Mouse (Mus musculus) heart, adult 18-20 months (tissue): ENCODE measurements at regions not wholly inside any gene's neighbourhood (a gene's known extent, or its start where the extent isn't known, plus 50 kb on each side); places are given as distances from the start of the nearest gene placed in this dataset.

Source experiments
- DNase-seq, 2 experiments: peaks; one replicate each; pipeline ENCODE4 v3.0.0; 2021 to 2022; ENCODE audit warnings: mixed read lengths in 1 of 2

DNA sequence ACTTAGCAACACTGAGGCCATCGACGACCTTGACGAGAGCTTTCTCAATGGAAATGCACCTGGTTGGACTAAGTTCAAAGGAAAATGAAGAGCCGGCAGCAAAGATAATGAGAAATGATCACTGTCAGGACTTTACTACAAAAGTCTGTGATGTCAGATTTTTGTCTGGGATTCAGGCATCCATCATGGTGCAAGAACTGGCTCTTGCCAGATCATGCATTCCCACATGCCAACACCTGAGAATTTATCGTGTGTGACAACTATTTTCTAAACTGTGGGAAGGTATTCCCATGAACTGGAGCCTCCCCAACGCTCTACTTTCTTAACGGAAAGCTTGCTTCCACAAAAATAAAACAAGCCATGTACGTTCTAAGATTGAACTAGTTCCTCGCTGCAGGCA lies 58.1 kb downstream of the Irx6 start:
- DNase-seq = no peak

- no peak for DNase-seq
These were observed 61.6 kb downstream of the Irx6 start for GRCm38 (mm10) chr8:92735646-92736045.

GRCm38 (mm10) chr8:92738080-92738479 lies 64.0 kb downstream of the Irx6 start:
- no peak for DNase-seq

DNA sequence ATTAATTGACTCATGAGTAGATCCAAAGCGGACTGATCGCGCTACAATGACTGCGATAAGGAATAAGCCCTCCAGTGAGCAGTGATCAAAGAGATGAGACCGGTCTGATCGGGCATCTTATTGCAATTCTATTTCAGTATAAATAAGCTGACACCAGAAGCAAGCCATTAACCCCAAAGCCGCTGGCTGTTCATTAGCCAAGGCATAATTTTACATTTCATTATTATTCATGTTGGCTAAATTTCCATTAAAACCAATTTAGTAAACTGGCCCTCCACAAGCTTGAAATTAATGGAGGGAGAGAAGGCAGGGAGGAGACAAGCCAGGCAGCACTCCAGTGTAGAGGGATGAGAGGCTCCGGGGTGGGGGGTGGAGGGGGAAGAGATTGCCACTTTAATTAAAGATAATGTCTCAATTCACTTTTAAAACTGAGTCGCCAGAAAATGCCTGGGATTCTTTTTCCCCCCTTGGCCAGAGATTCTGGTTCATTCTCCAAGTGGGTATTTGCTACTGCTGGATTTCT lies 66.3 kb downstream of the Irx6 start:
- no peak for DNase-seq

- peak; percentile 11 to 30 for DNase-seq
These were observed 67.7 kb downstream of the Irx6 start for GRCm38 (mm10) chr8:92741836-92742235.

GRCm38 (mm10) chr8:92743108-92743507 lies 69.0 kb downstream of the Irx6 start:
- no peak for DNase-seq

GRCm38 (mm10) chr8:92747086-92747485 lies 73.0 kb downstream of the Irx6 start:
- DNase-seq = no peak

DNA sequence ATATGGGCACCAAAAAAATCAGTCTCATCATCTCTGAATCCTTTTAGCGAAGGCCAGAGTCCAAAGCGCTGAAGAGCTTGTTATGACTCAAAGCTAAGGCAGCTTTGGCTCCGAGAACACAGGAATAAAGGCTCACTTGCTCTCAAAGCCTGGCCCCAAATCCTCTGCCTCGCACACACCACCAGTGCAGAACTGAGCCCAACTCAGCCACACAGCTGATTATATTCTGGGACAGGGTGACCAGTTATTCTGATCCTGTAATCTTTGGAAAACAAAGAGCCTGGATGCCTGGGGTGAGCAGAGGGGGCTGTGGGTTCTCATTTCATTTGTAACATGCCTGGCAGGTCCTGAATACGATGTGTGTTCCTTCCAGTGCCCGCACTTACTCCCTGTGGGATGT lies 73.9 kb downstream of the Irx6 start:
- no peak for DNase-seq

- peak in 1 of 2 experiments; percentile 16 for DNase-seq
These were observed 67.2 kb upstream of the Mmp2 start for GRCm38 (mm10) chr8:92759848-92760247.

- no peak for DNase-seq
These were observed 66.2 kb upstream of the Mmp2 start for GRCm38 (mm10) chr8:92760933-92761332.

GRCm38 (mm10) chr8:92761959-92762600 lies 65.0 kb upstream of the Mmp2 start:
- no peak for DNase-seq

DNA sequence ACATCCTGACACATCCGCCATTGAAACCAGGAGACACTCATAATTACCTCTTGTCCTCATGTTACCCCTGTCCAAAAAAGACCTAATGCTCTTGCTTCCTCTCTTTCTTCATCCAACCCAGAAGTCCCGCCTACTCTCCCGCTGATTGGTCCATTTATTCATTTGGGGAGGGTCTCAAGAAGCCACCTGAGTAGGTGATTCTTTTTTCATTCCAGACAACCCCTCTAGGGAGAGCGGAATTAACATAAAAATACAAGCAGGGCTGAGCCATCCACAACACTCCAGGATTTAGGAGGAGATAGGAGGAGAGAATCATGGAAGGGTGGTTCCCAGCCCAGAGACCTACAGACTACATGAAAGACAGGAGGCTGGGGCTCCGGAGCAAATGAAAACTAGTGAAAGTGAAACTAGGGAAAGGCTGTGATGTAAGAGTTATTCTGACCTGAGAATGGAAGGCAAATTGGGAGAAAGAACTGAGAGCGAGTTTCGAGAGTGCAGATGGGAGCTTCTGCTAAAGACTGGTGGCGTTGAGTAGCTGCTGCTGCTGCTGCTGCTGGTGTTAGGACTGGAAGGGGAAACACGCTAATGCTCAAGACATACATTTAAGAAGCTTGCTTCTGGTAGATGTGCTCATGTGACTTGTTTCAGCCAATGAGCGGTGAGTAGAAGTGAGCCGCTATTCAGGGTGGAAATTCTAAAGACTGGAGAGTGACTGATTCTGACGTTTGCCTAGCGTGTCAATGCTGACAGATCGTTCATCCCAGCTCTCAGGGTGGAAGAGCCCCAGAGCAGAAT lies 55.0 kb upstream of the Mmp2 start:
- peak; percentile 55 to 59 for DNase-seq

GRCm38 (mm10) chr8:92772826-92773225 lies 54.3 kb upstream of the Mmp2 start:
- peak in 1 of 2 experiments; percentile 8 for DNase-seq

DNA sequence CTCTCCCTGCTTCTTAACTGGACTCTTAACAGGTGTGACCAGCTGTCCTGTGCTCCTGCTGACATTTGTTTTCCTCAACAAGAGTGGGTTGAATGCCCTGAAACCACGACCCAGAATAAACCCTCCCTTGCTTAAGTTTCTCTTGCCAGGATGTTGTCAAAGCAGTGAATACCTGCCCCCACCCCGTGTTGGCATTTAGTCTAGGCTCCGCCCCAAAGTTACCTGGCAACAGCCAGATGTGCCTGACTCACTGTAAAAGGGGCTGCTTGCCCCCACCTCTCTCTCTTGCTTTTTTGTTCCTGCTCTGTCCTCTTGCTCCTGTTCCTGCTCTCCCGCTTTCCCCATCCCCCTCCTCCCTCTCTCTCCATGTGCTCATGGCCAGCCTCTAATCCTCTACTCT lies 51.9 kb upstream of the Mmp2 start:
- DNase-seq = no peak

DNA sequence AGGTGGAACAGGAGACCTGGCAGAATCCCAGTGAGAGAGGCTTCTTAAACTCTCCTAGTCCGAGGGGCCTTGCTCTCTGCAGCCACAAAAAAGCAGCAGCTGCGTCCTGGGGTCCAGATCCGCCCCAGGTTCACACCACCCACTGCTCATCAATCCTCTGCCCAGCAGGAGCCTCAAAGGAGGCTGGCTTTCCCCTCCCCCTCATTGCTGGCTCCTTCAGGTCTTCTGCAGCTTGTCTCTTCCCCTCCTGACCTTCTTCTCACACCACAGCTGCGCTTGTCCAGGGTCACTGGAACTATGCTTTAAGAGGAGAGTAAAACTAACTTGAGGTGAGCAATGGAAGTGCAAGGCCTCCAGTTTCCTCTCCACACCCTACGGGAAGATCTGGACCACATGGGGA lies 50.0 kb upstream of the Mmp2 start:
- DNase-seq = no peak
